Mouse (Mus musculus) lung, embryonic 16.5 days (tissue): ENCODE data around the gene 2810004N23Rik. TPM values are rescaled to one million over a fixed set of nuclear protein-coding genes. Genes with fewer than 3 reads are reported as not detected.

ENCODE experiments used
- ATAC-seq: fragments of 200-750 bp; cut with Nextera tagmentation; 2 replicates; pipeline ENCODE4 v1.8.0; 2017; ENCODE audit warnings: low read depth, mild to moderate bottlenecking, moderate library complexity
- H3K27ac ChIP-seq: fragments of 300-500 bp; sonication (generic); 2 replicates; pipeline ENCODE4 v1.5.1; 2014; ENCODE audit warnings: mild to moderate bottlenecking, control low read depth, low read length
- H3K27me3 ChIP-seq: fragments of 300-500 bp; sonication (generic); 2 replicates; pipeline ENCODE4 v1.6.1; 2014; ENCODE audit warnings: low read depth, low read length, mixed read lengths; ENCODE audit not compliant: control insufficient read depth, insufficient read depth
- H3K36me3 ChIP-seq: fragments of 300-500 bp; sonication (generic); 2 replicates; pipeline ENCODE4 v1.6.1; 2014; ENCODE audit warnings: low read length; ENCODE audit not compliant: control insufficient read depth, insufficient read depth
- H3K4me1 ChIP-seq: fragments of 300-500 bp; sonication (generic); replicated peaks from 2 replicates; pipeline ENCODE4 v1.6.1; 2014; ENCODE audit warnings: low read length, mixed read lengths; ENCODE audit not compliant: control insufficient read depth, insufficient read depth
- H3K4me2 ChIP-seq: fragments of 300-500 bp; sonication (generic); 2 replicates; pipeline ENCODE4 v1.6.1; 2014; ENCODE audit warnings: low read depth, low read length, control low read depth
- H3K4me3 ChIP-seq: fragments of 300-500 bp; sonication (generic); 2 replicates; pipeline ENCODE4 v1.5.1; 2014; ENCODE audit warnings: mild to moderate bottlenecking, low read length, control low read depth
- H3K9ac ChIP-seq: fragments of 300-500 bp; sonication (generic); 2 replicates; pipeline ENCODE4 v1.6.1; 2014; ENCODE audit warnings: low read length, control low read depth
- H3K9me3 ChIP-seq: fragments of 300-500 bp; sonication (generic); 2 replicates; pipeline ENCODE4 v1.6.1; 2016; ENCODE audit warnings: low read length; ENCODE audit not compliant: control insufficient read depth
- WGBS: fragments of 180-500 bp; shearing (Covaris S2); extraction: QIAGEN DNeasy Blood & Tissue Kit; methylation state at CpG from one replicate; pipeline ENCODE4 v1.1.7; 2014; 5-methylcytosine and 5-hydroxymethylcytosine counted together
- polyA plus RNA-seq: library from polyadenylated mRNA; unstranded; fragments of >200 nt; fragmentation: Nextera tagmentation; extraction: Ambion mirVana; gene quantifications from 2 replicates; pipeline ENCODE4 v1.2.1, GENCODE M21; 2015

Gene 2810004N23Rik
- polyA plus RNA-seq, 1 experiment from 2014 or later: 42.7 TPM

GRCm38 (mm10) chr8:124791751-124792150 is 71.2 kb downstream of the 2810004N23Rik start:
- peak overlapping the region; percentile 100 for H3K4me2 ChIP-seq
- H3K27ac ChIP-seq: no peak overlapping the region
- H3K36me3 ChIP-seq: no peaks in the 10 kb centered on the region
- H3K27me3 ChIP-seq: peaks cover 50% of the 10 kb centered on the region
- H3K9me3 ChIP-seq: no peaks in the 10 kb centered on the region
- H3K4me1 ChIP-seq: peaks cover 28% of the 10 kb centered on the region
- H3K4me3 ChIP-seq: peak overlapping the region; percentile 63
- no peak overlapping the region for H3K9ac ChIP-seq
- 38% methylated on average over 4 of the region's 4 CpGs for WGBS
- ATAC-seq: no peak

- H3K4me3 ChIP-seq: no peak overlapping the region
- ATAC-seq: no peak
- no peaks in the 10 kb centered on the region for H3K36me3 ChIP-seq
- H3K9me3 ChIP-seq: no peaks in the 10 kb centered on the region
- peaks cover 44% of the 10 kb centered on the region for H3K27me3 ChIP-seq
- H3K4me1 ChIP-seq: peaks cover 28% of the 10 kb centered on the region
- WGBS: 70% methylated on average over 4 of the region's 4 CpGs
- no peak overlapping the region for H3K9ac ChIP-seq
- H3K4me2 ChIP-seq: no peak overlapping the region
- no peak overlapping the region for H3K27ac ChIP-seq
Observed at GRCm38 (mm10) chr8:124790676-124791075, 72.2 kb downstream of the 2810004N23Rik start.

Other genes with a start within 250 kb of the 2810004N23Rik start
- gene 2310022B05Rik, start 199.8 kb downstream of the 2810004N23Rik start, polyA plus RNA-seq: 26.3 and 30.1 TPM in 2 replicates
- 43.0 and 45.7 TPM in 2 replicates for gene Ttc13, start 141.1 kb downstream of the 2810004N23Rik start, polyA plus RNA-seq
- gene Arv1, start 141.0 kb downstream of the 2810004N23Rik start, polyA plus RNA-seq: 18.7 and 19.6 TPM in 2 replicates
- 7.6 and 8.7 TPM in 2 replicates for gene Fam89a, start 111.3 kb downstream of the 2810004N23Rik start, polyA plus RNA-seq
- 0.84 and 0.92 TPM in 2 replicates for gene Trim67, start 70.0 kb downstream of the 2810004N23Rik start, polyA plus RNA-seq
- gene Gnpat, start 87 bp downstream of the 2810004N23Rik start, polyA plus RNA-seq: 97.5 and 99.0 TPM in 2 replicates
- gene Exoc8, start 34.6 kb upstream of the 2810004N23Rik start, polyA plus RNA-seq: 8.3 and 8.8 TPM in 2 replicates
- 9.1 and 9.6 TPM in 2 replicates for gene Sprtn, start 34.8 kb upstream of the 2810004N23Rik start, polyA plus RNA-seq
- gene Egln1, start 86.2 kb upstream of the 2810004N23Rik start, polyA plus RNA-seq: 11.6 and 11.7 TPM in 2 replicates
- 108 and 112 TPM in 2 replicates for gene Tsnax, start 149.9 kb upstream of the 2810004N23Rik start, polyA plus RNA-seq
- gene Disc1, start 191.1 kb upstream of the 2810004N23Rik start, polyA plus RNA-seq: 2.6 and 2.8 TPM in 2 replicates